Mouse (Mus musculus) CH12.LX (cell line): Measurements from ENCODE around the gene Ppa2. TPM values are rescaled to one million over a fixed set of nuclear protein-coding genes. Genes with fewer than 3 reads are reported as not detected.

Experiments
- DNase-seq: peaks from one replicate; pipeline ENCODE4 v3.0.0-alpha.2; 2013; ENCODE audit errors: extremely low read depth
- H3K27ac ChIP-seq: 2 replicates; pipeline ENCODE4 v1.5.1; 2012; ENCODE audit warnings: low read depth, mild to moderate bottlenecking, control low read depth, moderate library complexity; ENCODE audit not compliant: insufficient read depth
- H3K27me3 ChIP-seq: replicated peaks from 2 replicates; pipeline ENCODE3; 2012; ENCODE audit warnings: inconsistent platforms
- H3K36me3 ChIP-seq, 2 experiments: replicated peaks in 1 of 2; 2 replicates each; pipeline versions ENCODE3 to v1.6.1; 2012; ENCODE audit warnings: inconsistent platforms in 1 of 2, low read length in 1 of 2, mild to moderate bottlenecking in 1 of 2, mixed read lengths in 1 of 2, moderate library complexity in 1 of 2; ENCODE audit not compliant: control insufficient read depth in 1 of 2, insufficient read depth in 1 of 2
- H3K4me1 ChIP-seq, 2 experiments: 2 replicates each; pipeline ENCODE4 v1.6.1; 2012; ENCODE audit warnings: inconsistent platforms in 1 of 2, moderate library complexity in 1 of 2; ENCODE audit not compliant: insufficient read depth in 2 of 2, control insufficient read depth in 1 of 2
- H3K4me2 ChIP-seq: 2 replicates; pipeline ENCODE4 v1.6.1; 2012; ENCODE audit warnings: low read depth, mild to moderate bottlenecking, control low read depth; ENCODE audit not compliant: poor library complexity, insufficient read depth, severe bottlenecking
- H3K4me3 ChIP-seq, 3 experiments: fragments of 150-350 bp in 1 of 3; sonication (generic) in 1 of 3; replicated peaks in 1 of 3; 2 replicates each; pipeline versions ENCODE3 to v1.5.1; 2011 to 2012; ENCODE audit warnings: low read depth in 2 of 3, low read length in 2 of 3, mild to moderate bottlenecking in 2 of 3, moderate library complexity in 2 of 3, control low read depth in 1 of 3, improper control_type of control experiment in 1 of 3, inconsistent platforms in 1 of 3, mixed read lengths in 1 of 3; ENCODE audit not compliant: poor library complexity in 1 of 3
- H3K79me2 ChIP-seq: replicated peaks from 2 replicates; pipeline ENCODE4 v1.6.1; 2012; ENCODE audit warnings: mild to moderate bottlenecking, moderate library complexity; ENCODE audit not compliant: control insufficient read depth, poor library complexity, insufficient read depth, severe bottlenecking; ENCODE audit errors: extremely low read depth
- H3K9ac ChIP-seq: 2 replicates; pipeline ENCODE4 v1.6.1; 2012; ENCODE audit warnings: low read depth, mild to moderate bottlenecking, control low read depth, moderate library complexity; ENCODE audit not compliant: insufficient read depth
- H3K9me3 ChIP-seq: replicated peaks from 2 replicates; pipeline ENCODE3; 2012; ENCODE audit warnings: low read length, inconsistent platforms, mixed read lengths
- BHLHE40 ChIP-seq: IDR thresholded peaks from 2 replicates; pipeline ENCODE4 v1.6.1; 2011; ENCODE audit warnings: mild to moderate bottlenecking, low read depth, low read length, improper control_type of control experiment
- CHD1 ChIP-seq: IDR thresholded peaks from 2 replicates; pipeline ENCODE4 v1.6.1; 2012; ENCODE audit warnings: low read depth, low read length, improper control_type of control experiment, inconsistent platforms
- CHD2 ChIP-seq: IDR thresholded peaks from 2 replicates; pipeline ENCODE4 v1.6.1; 2011; ENCODE audit warnings: low read length, improper control_type of control experiment
- E2F4 ChIP-seq: IDR thresholded peaks from 2 replicates; pipeline ENCODE4 v1.6.1; 2011; ENCODE audit warnings: low read depth, low read length, improper control_type of control experiment; ENCODE audit not compliant: insufficient replicate concordance
- ELF1 ChIP-seq: IDR thresholded peaks from 2 replicates; pipeline ENCODE4 v1.6.1; 2014; ENCODE audit warnings: low read depth, mild to moderate bottlenecking, inconsistent platforms, low read length, improper control_type of control experiment
- EP300 ChIP-seq: IDR thresholded peaks from 2 replicates; pipeline ENCODE4 v1.6.1; 2011; ENCODE audit warnings: low read length, improper control_type of control experiment
- HCFC1 ChIP-seq: IDR thresholded peaks from 2 replicates; pipeline ENCODE4 v1.6.1; 2012; ENCODE audit warnings: low read depth, mild to moderate bottlenecking, inconsistent platforms, low read length, improper control_type of control experiment
- JUN ChIP-seq: IDR thresholded peaks from 2 replicates; pipeline ENCODE4 v1.6.1; 2011; ENCODE audit warnings: low read depth, mild to moderate bottlenecking, low read length, improper control_type of control experiment, moderate library complexity; ENCODE audit not compliant: insufficient read depth
- MAX ChIP-seq: IDR thresholded peaks from 2 replicates; pipeline ENCODE4 v1.6.1; 2011; ENCODE audit warnings: low read length, improper control_type of control experiment
- MAZ ChIP-seq: IDR thresholded peaks from 2 replicates; pipeline ENCODE4 v1.6.1; 2012; ENCODE audit warnings: low read depth, mild to moderate bottlenecking, inconsistent platforms, low read length, improper control_type of control experiment, moderate library complexity
- MEF2A ChIP-seq: IDR thresholded peaks from 2 replicates; pipeline ENCODE4 v1.6.1; 2014; ENCODE audit warnings: low read depth, mild to moderate bottlenecking, inconsistent platforms, low read length, improper control_type of control experiment, borderline replicate concordance
- MXI1 ChIP-seq: IDR thresholded peaks from 2 replicates; pipeline ENCODE4 v1.6.1; 2011; ENCODE audit warnings: mild to moderate bottlenecking, low read depth, low read length, improper control_type of control experiment
- NELFE ChIP-seq: IDR thresholded peaks from 2 replicates; pipeline ENCODE4 v1.6.1; 2011; ENCODE audit warnings: low read depth, low read length, improper control_type of control experiment
- NRF1 ChIP-seq: IDR thresholded peaks from 2 replicates; pipeline ENCODE4 v1.6.1; 2014; ENCODE audit warnings: low read depth, mild to moderate bottlenecking, inconsistent platforms, low read length, improper control_type of control experiment, moderate library complexity
- PAX5 ChIP-seq: IDR thresholded peaks from 2 replicates; pipeline ENCODE4 v1.6.1; 2012; ENCODE audit warnings: low read length, inconsistent platforms, mixed read lengths
- POLR2A ChIP-seq: IDR thresholded peaks from 2 replicates; pipeline ENCODE4 v1.6.1; 2011; ENCODE audit warnings: low read depth, mild to moderate bottlenecking, improper control_type of control experiment, low read length
- RCOR1 ChIP-seq: conservative IDR thresholded peaks from 2 replicates; pipeline ENCODE4 v1.6.1; 2012; ENCODE audit warnings: low read depth, mild to moderate bottlenecking, inconsistent platforms, low read length, improper control_type of control experiment
- TCF12 ChIP-seq: IDR thresholded peaks from 2 replicates; pipeline ENCODE4 v1.6.1; 2014; ENCODE audit warnings: low read depth, mild to moderate bottlenecking, inconsistent platforms, low read length, improper control_type of control experiment
- USF2 ChIP-seq: conservative IDR thresholded peaks from 2 replicates; pipeline ENCODE4 v1.6.1; 2011; ENCODE audit warnings: low read depth, low read length, improper control_type of control experiment
- ZC3H11A ChIP-seq: IDR thresholded peaks from 2 replicates; pipeline ENCODE4 v1.6.1; 2012; ENCODE audit warnings: low read depth, mild to moderate bottlenecking, inconsistent platforms, low read length, improper control_type of control experiment
- dilution Hi-C: fragments of 300-500 bp; cut with MboI; formaldehyde crosslinking; loops from 2 replicates; pipeline ENCODE4 v1.14.3; 2020; ENCODE audit warnings: low sequenced_read_pairs; ENCODE audit not compliant: extremely low pct_unique_long_range_greater_than_20kb, extremely low pct_ligation_motif_present
- in situ Hi-C: fragments of 300-500 bp; cut with MboI; formaldehyde crosslinking; loops from 3 replicates; pipeline ENCODE4 v1.14.3; 2019; ENCODE audit warnings: low sequenced_read_pairs, low pct_ligation_motif_present, low pct_unique_long_range_greater_than_20kb, mixed read lengths
- polyA plus RNA-seq: library from polyadenylated mRNA; unstranded; fragments of >175 nt; gene quantifications from 2 replicates; pipeline ENCODE4 v1.2.1, GENCODE M21; 2012; ENCODE audit warnings: low read depth; ENCODE audit not compliant: insufficient read length
- total RNA-seq, 2 experiments: library from RNA; depleted of rRNA; stranded (reverse); fragments of 300-350 nt in 1 of 2; fragments of >200 nt in 1 of 2; gene quantifications; 2 replicates each; pipeline ENCODE4 v1.2.3; 2012 to 2014

Ppa2 gene
- total and polyA plus RNA-seq, 3 experiments: 98.3 to 132 (median 119) TPM

DNA sequence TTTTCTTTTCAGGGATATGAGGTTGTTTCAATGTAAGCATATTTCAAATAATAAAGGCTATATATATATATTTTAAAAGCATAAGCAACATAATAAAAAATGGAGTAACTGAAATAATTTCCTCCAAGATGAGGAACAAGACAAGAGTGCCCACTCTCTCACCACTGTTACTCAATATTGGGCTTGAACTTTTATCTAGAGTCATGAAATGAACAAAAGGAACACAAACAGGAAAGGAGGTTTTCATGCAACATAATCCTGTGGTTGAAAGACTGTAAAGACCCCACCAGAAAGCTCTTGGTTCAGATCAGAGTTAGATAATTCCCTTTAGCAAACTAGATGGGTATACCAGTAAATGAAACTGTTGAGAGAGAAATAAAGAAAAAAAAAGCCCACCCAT is 113.2 kb downstream of the Ppa2 start:
- TF ChIP-seq ZC3H11A: no peak
- no peak for TF ChIP-seq EP300
- no peak for TF ChIP-seq MAX
- TF ChIP-seq MXI1: no peak
- TF ChIP-seq MEF2A: no peak
- TF ChIP-seq BHLHE40: no peak
- no peak for TF ChIP-seq JUN
- no peak for TF ChIP-seq PAX5
- TF ChIP-seq USF2: no peak
- no peak for TF ChIP-seq ELF1
- no peak for TF ChIP-seq POLR2A
- no peak for TF ChIP-seq E2F4
- TF ChIP-seq CHD2: no peak
- TF ChIP-seq RCOR1: no peak
- TF ChIP-seq NRF1: no peak
- TF ChIP-seq TCF12: no peak
- TF ChIP-seq HCFC1: no peak
- TF ChIP-seq CHD1: no peak
- no peak for TF ChIP-seq NELFE
- TF ChIP-seq MAZ: no peak
- Histone ChIP-seq H3K36me3 (no peaks in the 10 kb centered on the region), H3K27me3 (peaks cover 3% of the 10 kb centered on the region), H3K79me2 (no peaks in the 10 kb centered on the region), H3K27ac (no peak overlapping the region), H3K9me3 (no peaks in the 10 kb centered on the region), H3K4me1 (peaks cover 2 to 5% of the 10 kb centered on the region in 2 experiments; a peak in 1 of 4 replicates), H3K9ac (no peak overlapping the region), H3K4me2 (no peak overlapping the region), H3K4me3 (no peak overlapping the region)
- in situ Hi-C loops (no loop called here), dilution Hi-C loops (no loop called here)
- DNase-seq: no peak

Other genes with a start within 250 kb of the Ppa2 start
- gene Ints12, start 218.3 kb upstream of the Ppa2 start, total RNA-seq (2012; rRNA removed): 21.5 and 23.8 TPM in 2 replicates
- gene Ints12, start 218.3 kb upstream of the Ppa2 start, total RNA-seq (2014; rRNA removed): 36.2 and 36.9 TPM in 2 replicates
- 37.2 and 37.9 TPM in 2 replicates for gene Ints12, start 218.3 kb upstream of the Ppa2 start, polyA plus RNA-seq
- gene Gstcd, start 218.1 kb upstream of the Ppa2 start, total RNA-seq (2012; rRNA removed): 33.3 and 33.6 TPM in 2 replicates
- 67.2 and 72.5 TPM in 2 replicates for gene Gstcd, start 218.1 kb upstream of the Ppa2 start, total RNA-seq (2014; rRNA removed)
- gene Gstcd, start 218.1 kb upstream of the Ppa2 start, polyA plus RNA-seq: 44.6 and 45.1 TPM in 2 replicates
- gene Arhgef38, start 75.2 kb upstream of the Ppa2 start, total RNA-seq (2012; rRNA removed): 0.17 TPM in 1 of 2 replicates, not detected in the other
- gene Arhgef38, start 75.2 kb upstream of the Ppa2 start, total RNA-seq (2014; rRNA removed): not detected in 2 replicates
- not detected in 2 replicates for gene Arhgef38, start 75.2 kb upstream of the Ppa2 start, polyA plus RNA-seq
- gene Tet2, start 235.0 kb downstream of the Ppa2 start, total RNA-seq (2012; rRNA removed): 59.1 and 78.5 TPM in 2 replicates
- 49.7 and 51.3 TPM in 2 replicates for gene Tet2, start 235.0 kb downstream of the Ppa2 start, total RNA-seq (2014; rRNA removed)
- 38.5 and 39.6 TPM in 2 replicates for gene Tet2, start 235.0 kb downstream of the Ppa2 start, polyA plus RNA-seq